Mouse (Mus musculus): ENCODE results near the gene Hnf1a. TPM values are rescaled to one million over a fixed set of nuclear protein-coding genes. Genes with fewer than 3 reads are reported as not detected.
A peak's percentile ranks its signal among the peaks of the same experiment; 100 is the strongest.

Gene Hnf1a
- polyA plus RNA-seq, 1 experiment from 2014 or later: not detected

- Histone ChIP-seq H3K27ac (replicated peaks in 1 of 2; ENCODE audit: control insufficient read depth in 1 of 2, insufficient read depth in 1 of 2, low read depth in 2 of 2, low read length in 2 of 2) (no peak overlapping the region), H3K9ac (ENCODE audit: low read length) (no peak overlapping the region), H3K9me3 (ENCODE audit: control insufficient read depth, low read length) (no peaks in the 10 kb centered on the region), H3K4me2 (ENCODE audit: low read length) (no peak overlapping the region), H3K27me3 (ENCODE audit: control insufficient read depth, insufficient read depth, low read length) (no peaks in the 10 kb centered on the region), H3K4me1 (ENCODE audit: control insufficient read depth in 2 of 2, insufficient read depth in 2 of 2, low read length in 2 of 2) (peaks cover 0 to 5% of the 10 kb centered on the region in 2 experiments; a peak in 2 of 4 replicates), H3K4me3 (ENCODE audit: control insufficient read depth in 1 of 2, insufficient read depth in 1 of 2, low read depth in 1 of 2, low read length in 2 of 2) (no peak overlapping the region), H3K36me3 (ENCODE audit: control insufficient read depth, insufficient read depth, low read length) (no peaks in the 10 kb centered on the region)
- no peak for ATAC-seq (ENCODE audit: insufficient number of reproducible peaks, insufficient read depth, low FRiP score, low read depth)
- WGBS: 42% methylated on average over 6 of the region's 6 CpGs
These were observed 31.9 kb upstream of the Hnf1a start for GRCm38 (mm10) chr5:115002781-115003180.

GRCm38 (mm10) chr5:115001464-115001863, 30.6 kb upstream of the Hnf1a start:
- no peak overlapping the region for H3K4me3 ChIP-seq (ENCODE audit: control insufficient read depth in 1 of 2, insufficient read depth in 1 of 2, low read depth in 1 of 2, low read length in 2 of 2)
- H3K36me3 ChIP-seq (ENCODE audit: control insufficient read depth, insufficient read depth, low read length): no peaks in the 10 kb centered on the region
- no peak overlapping the region for H3K9ac ChIP-seq (ENCODE audit: low read length)
- H3K27me3 ChIP-seq (ENCODE audit: control insufficient read depth, insufficient read depth, low read length): no peaks in the 10 kb centered on the region
- H3K9me3 ChIP-seq (ENCODE audit: control insufficient read depth, low read length): no peaks in the 10 kb centered on the region
- H3K27ac ChIP-seq (replicated peaks in 1 of 2; ENCODE audit: control insufficient read depth in 1 of 2, insufficient read depth in 1 of 2, low read depth in 2 of 2, low read length in 2 of 2): no peak overlapping the region
- no peak overlapping the region for H3K4me2 ChIP-seq (ENCODE audit: low read length)
- peaks cover 0 to 5% of the 10 kb centered on the region in 2 experiments; a peak in 2 of 4 replicates for H3K4me1 ChIP-seq (ENCODE audit: control insufficient read depth in 2 of 2, insufficient read depth in 2 of 2, low read length in 2 of 2)
- WGBS: 58% methylated on average over 8 of the region's 8 CpGs
- ATAC-seq (ENCODE audit: insufficient number of reproducible peaks, insufficient read depth, low FRiP score, low read depth): no peak

GRCm38 (mm10) chr5:115000503-115000902, 29.6 kb upstream of the Hnf1a start:
- no peak overlapping the region for H3K4me3 ChIP-seq (ENCODE audit: control insufficient read depth in 1 of 2, insufficient read depth in 1 of 2, low read depth in 1 of 2, low read length in 2 of 2)
- H3K36me3 ChIP-seq (ENCODE audit: control insufficient read depth, insufficient read depth, low read length): no peaks in the 10 kb centered on the region
- ATAC-seq (ENCODE audit: insufficient number of reproducible peaks, insufficient read depth, low FRiP score, low read depth): no peak
- H3K27me3 ChIP-seq (ENCODE audit: control insufficient read depth, insufficient read depth, low read length): no peaks in the 10 kb centered on the region
- H3K27ac ChIP-seq (replicated peaks in 1 of 2; ENCODE audit: control insufficient read depth in 1 of 2, insufficient read depth in 1 of 2, low read depth in 2 of 2, low read length in 2 of 2): no peak overlapping the region
- WGBS: 82% methylated on average over 2 of the region's 2 CpGs
- H3K4me2 ChIP-seq (ENCODE audit: low read length): no peak overlapping the region
- no peaks in the 10 kb centered on the region for H3K9me3 ChIP-seq (ENCODE audit: control insufficient read depth, low read length)
- H3K4me1 ChIP-seq (ENCODE audit: control insufficient read depth in 2 of 2, insufficient read depth in 2 of 2, low read length in 2 of 2): peaks cover 0 to 5% of the 10 kb centered on the region in 2 experiments; a peak in 2 of 4 replicates
- H3K9ac ChIP-seq (ENCODE audit: low read length): no peak overlapping the region

GRCm38 (mm10) chr5:114997327-114997726, 26.4 kb upstream of the Hnf1a start:
- WGBS: 50% methylated on average over 6 of the region's 6 CpGs
- H3K27me3 ChIP-seq (ENCODE audit: control insufficient read depth, insufficient read depth, low read length): no peaks in the 10 kb centered on the region

GRCm38 (mm10) chr5:114996447-114996846, 25.6 kb upstream of the Hnf1a start:
- Histone ChIP-seq H3K27ac (replicated peaks in 1 of 2; ENCODE audit: control insufficient read depth in 1 of 2, insufficient read depth in 1 of 2, low read depth in 2 of 2, low read length in 2 of 2) (no peak overlapping the region), H3K9ac (ENCODE audit: low read length) (no peak overlapping the region), H3K4me2 (ENCODE audit: low read length) (no peak overlapping the region), H3K27me3 (ENCODE audit: control insufficient read depth, insufficient read depth, low read length) (no peaks in the 10 kb centered on the region), H3K4me3 (ENCODE audit: control insufficient read depth in 1 of 2, insufficient read depth in 1 of 2, low read depth in 1 of 2, low read length in 2 of 2) (no peak overlapping the region), H3K4me1 (ENCODE audit: control insufficient read depth in 2 of 2, insufficient read depth in 2 of 2, low read length in 2 of 2) (no peaks in the 10 kb centered on the region; a peak in 1 of 4 replicates), H3K36me3 (ENCODE audit: control insufficient read depth, insufficient read depth, low read length) (no peaks in the 10 kb centered on the region), H3K9me3 (ENCODE audit: control insufficient read depth, low read length) (no peaks in the 10 kb centered on the region)
- no peak for ATAC-seq (ENCODE audit: insufficient number of reproducible peaks, insufficient read depth, low FRiP score, low read depth)
- 68% methylated on average over 16 of the region's 16 CpGs for WGBS

More at GRCm38 (mm10) chr5:114997327-114997726, 26.4 kb upstream of the Hnf1a start:
- H3K36me3 ChIP-seq (ENCODE audit: control insufficient read depth, insufficient read depth, low read length): no peaks in the 10 kb centered on the region
- no peak overlapping the region for H3K4me3 ChIP-seq (ENCODE audit: control insufficient read depth in 1 of 2, insufficient read depth in 1 of 2, low read depth in 1 of 2, low read length in 2 of 2)
- no peak for ATAC-seq (ENCODE audit: insufficient number of reproducible peaks, insufficient read depth, low FRiP score, low read depth)
- no peak overlapping the region for H3K9ac ChIP-seq (ENCODE audit: low read length)
- no peaks in the 10 kb centered on the region for H3K9me3 ChIP-seq (ENCODE audit: control insufficient read depth, low read length)
- no peak overlapping the region for H3K27ac ChIP-seq (replicated peaks in 1 of 2; ENCODE audit: control insufficient read depth in 1 of 2, insufficient read depth in 1 of 2, low read depth in 2 of 2, low read length in 2 of 2)
- no peaks in the 10 kb centered on the region; a peak in 1 of 4 replicates for H3K4me1 ChIP-seq (ENCODE audit: control insufficient read depth in 2 of 2, insufficient read depth in 2 of 2, low read length in 2 of 2)
- no peak overlapping the region for H3K4me2 ChIP-seq (ENCODE audit: low read length)

GRCm38 (mm10) chr5:114985074-114985473, 14.2 kb upstream of the Hnf1a start:
- H3K4me3 ChIP-seq (ENCODE audit: control insufficient read depth in 1 of 2, insufficient read depth in 1 of 2, low read depth in 1 of 2, low read length in 2 of 2): no peak overlapping the region
- H3K36me3 ChIP-seq (ENCODE audit: control insufficient read depth, insufficient read depth, low read length): no peaks in the 10 kb centered on the region
- no peak overlapping the region for H3K9ac ChIP-seq (ENCODE audit: low read length)
- no peak overlapping the region for H3K4me2 ChIP-seq (ENCODE audit: low read length)
- no peak overlapping the region for H3K27ac ChIP-seq (replicated peaks in 1 of 2; ENCODE audit: control insufficient read depth in 1 of 2, insufficient read depth in 1 of 2, low read depth in 2 of 2, low read length in 2 of 2)
- no peaks in the 10 kb centered on the region for H3K9me3 ChIP-seq (ENCODE audit: control insufficient read depth, low read length)
- no peaks in the 10 kb centered on the region for H3K27me3 ChIP-seq (ENCODE audit: control insufficient read depth, insufficient read depth, low read length)
- no peak for ATAC-seq (ENCODE audit: insufficient number of reproducible peaks, insufficient read depth, low FRiP score, low read depth)
- H3K4me1 ChIP-seq (ENCODE audit: control insufficient read depth in 2 of 2, insufficient read depth in 2 of 2, low read length in 2 of 2): peaks cover 3 to 5% of the 10 kb centered on the region in 2 experiments; a peak in 3 of 4 replicates

- Histone ChIP-seq H3K36me3 (ENCODE audit: control insufficient read depth, insufficient read depth, low read length) (no peaks in the 10 kb centered on the region), H3K27ac (replicated peaks in 1 of 2; ENCODE audit: control insufficient read depth in 1 of 2, insufficient read depth in 1 of 2, low read depth in 2 of 2, low read length in 2 of 2) (no peak overlapping the region), H3K9ac (ENCODE audit: low read length) (no peak overlapping the region), H3K4me2 (ENCODE audit: low read length) (no peak overlapping the region), H3K4me3 (ENCODE audit: control insufficient read depth in 1 of 2, insufficient read depth in 1 of 2, low read depth in 1 of 2, low read length in 2 of 2) (no peak overlapping the region), H3K9me3 (ENCODE audit: control insufficient read depth, low read length) (no peaks in the 10 kb centered on the region), H3K27me3 (ENCODE audit: control insufficient read depth, insufficient read depth, low read length) (no peaks in the 10 kb centered on the region), H3K4me1 (ENCODE audit: control insufficient read depth in 2 of 2, insufficient read depth in 2 of 2, low read length in 2 of 2) (peaks cover 5 to 10% of the 10 kb centered on the region in 2 experiments; a peak in 3 of 4 replicates)
- ATAC-seq (ENCODE audit: insufficient number of reproducible peaks, insufficient read depth, low FRiP score, low read depth): no peak
- WGBS: 45% methylated on average over 15 of the region's 15 CpGs
These were observed 11.1 kb upstream of the Hnf1a start for GRCm38 (mm10) chr5:114982001-114982400.

GRCm38 (mm10) chr5:114980122-114980748, 9.3 kb upstream of the Hnf1a start:
- no peaks in the 10 kb centered on the region for H3K27me3 ChIP-seq (ENCODE audit: control insufficient read depth, insufficient read depth, low read length)
- H3K4me1 ChIP-seq (ENCODE audit: control insufficient read depth in 2 of 2, insufficient read depth in 2 of 2, low read length in 2 of 2): peaks cover 5 to 10% of the 10 kb centered on the region in 2 experiments; a peak in 3 of 4 replicates
- peak overlapping the region; percentile 43 to 44 for H3K4me3 ChIP-seq (ENCODE audit: control insufficient read depth in 1 of 2, insufficient read depth in 1 of 2, low read depth in 1 of 2, low read length in 2 of 2)
- H3K9ac ChIP-seq (ENCODE audit: low read length): peak overlapping the region; percentile 48
- H3K36me3 ChIP-seq (ENCODE audit: control insufficient read depth, insufficient read depth, low read length): no peaks in the 10 kb centered on the region
- no peaks in the 10 kb centered on the region for H3K9me3 ChIP-seq (ENCODE audit: control insufficient read depth, low read length)
- WGBS: 22% methylated on average over 16 of the region's 16 CpGs
- peak overlapping the region; percentile 91 for H3K4me2 ChIP-seq (ENCODE audit: low read length)
- H3K27ac ChIP-seq (replicated peaks in 1 of 2; ENCODE audit: control insufficient read depth in 1 of 2, insufficient read depth in 1 of 2, low read depth in 2 of 2, low read length in 2 of 2): no peak overlapping the region
- no peak for ATAC-seq (ENCODE audit: insufficient number of reproducible peaks, insufficient read depth, low FRiP score, low read depth)

All from heart, embryonic 14.5 days (tissue).